Mouse (Mus musculus) kidney, postnatal 0 days (tissue): ENCODE measurements around the gene Dvl3. TPM values are rescaled to one million over a fixed set of nuclear protein-coding genes. Genes with fewer than 3 reads are reported as not detected.
A peak's percentile ranks its signal among the peaks of the same experiment; 100 is the strongest.

Experiments
- ATAC-seq: fragments of 200-750 bp; cut with Nextera tagmentation; replicated peaks from 2 replicates; pipeline ENCODE4 v1.8.0; 2017; ENCODE audit warnings: low read depth, moderate number of reproducible peaks, moderate TSS enrichment, moderate library complexity; ENCODE audit not compliant: low FRiP score
- DNase-seq: peaks from one replicate; pipeline ENCODE4 v3.0.0-alpha.2; 2016; ENCODE audit warnings: low spot score
- H3K27ac ChIP-seq: fragments of 300-500 bp; sonication (generic); 2 replicates; pipeline ENCODE4 v1.5.1; 2014; ENCODE audit warnings: mild to moderate bottlenecking
- H3K27me3 ChIP-seq: fragments of 300-500 bp; sonication (generic); 2 replicates; pipeline ENCODE4 v1.6.1; 2014; ENCODE audit warnings: low read length, mixed read lengths; ENCODE audit not compliant: insufficient read depth
- H3K36me3 ChIP-seq: fragments of 300-500 bp; sonication (generic); 2 replicates; pipeline ENCODE4 v1.6.1; 2014; ENCODE audit warnings: low read length, mixed read lengths; ENCODE audit not compliant: insufficient read depth
- H3K4me1 ChIP-seq: fragments of 300-500 bp; sonication (generic); replicated peaks from 2 replicates; pipeline ENCODE4 v1.6.1; 2014; ENCODE audit warnings: antibody characterized with exemption, low read length, mixed read lengths; ENCODE audit not compliant: insufficient read depth
- H3K4me2 ChIP-seq: fragments of 300-500 bp; sonication (generic); 2 replicates; pipeline ENCODE4 v1.6.1; 2014; ENCODE audit warnings: mild to moderate bottlenecking, low read length, moderate library complexity, mixed read lengths
- H3K4me3 ChIP-seq: fragments of 300-500 bp; sonication (generic); replicated peaks from 2 replicates; pipeline ENCODE4 v1.5.1; 2014; ENCODE audit warnings: low read depth, low read length
- H3K9ac ChIP-seq: fragments of 300-500 bp; sonication (generic); 2 replicates; pipeline ENCODE4 v1.6.1; 2014; ENCODE audit warnings: low read depth, low read length
- H3K9me3 ChIP-seq: fragments of 300-500 bp; sonication (generic); replicated peaks from 2 replicates; pipeline ENCODE4 v1.6.1; 2016; ENCODE audit warnings: low read length, inconsistent platforms, mixed read lengths
- CTCF ChIP-seq: IDR thresholded peaks from 2 replicates; pipeline ENCODE4 v1.5.1; 2016; ENCODE audit warnings: antibody characterized with exemption, low read depth, mild to moderate bottlenecking, moderate library complexity
- WGBS: fragments of 180-500 bp; shearing (Covaris S2); extraction: QIAGEN DNeasy Blood & Tissue Kit; methylation state at CpG from one replicate; pipeline ENCODE4 v1.1.7; 2014; 5-methylcytosine and 5-hydroxymethylcytosine counted together
- polyA plus RNA-seq: library from polyadenylated mRNA; unstranded; fragments of >200 nt; fragmentation: Nextera tagmentation; extraction: Ambion mirVana; gene quantifications from 2 replicates; pipeline ENCODE4 v1.2.1, GENCODE M21; 2015

Dvl3 gene
- polyA plus RNA-seq, 1 experiment from 2014 or later, result 15.7 TPM

- DNase-seq, result no peak
- no peak overlapping the region for H3K27ac ChIP-seq
- H3K4me1 ChIP-seq, result no peaks in the 10 kb centered on the region
- no peak for ATAC-seq
- WGBS, result 79% methylated on average over 2 of the region's 2 CpGs
- H3K9ac ChIP-seq, result no peak overlapping the region
- H3K9me3 ChIP-seq, result no peaks in the 10 kb centered on the region
- no peak overlapping the region for H3K4me3 ChIP-seq
- H3K4me2 ChIP-seq, result no peak overlapping the region
- no peaks in the 10 kb centered on the region for H3K36me3 ChIP-seq
- no peak for TF ChIP-seq CTCF
- no peaks in the 10 kb centered on the region for H3K27me3 ChIP-seq
Measured at GRCm38 (mm10) chr16:20493452-20493851, 23.3 kb upstream of the Dvl3 start.

GRCm38 (mm10) chr16:20496671-20497600, 19.8 kb upstream of the Dvl3 start:
- 13% methylated on average over 25 of the region's 25 CpGs for WGBS
- peak; percentile 82 for TF ChIP-seq CTCF
- Histone ChIP-seq H3K36me3 (peaks cover 9% of the 10 kb centered on the region), H3K9me3 (no peaks in the 10 kb centered on the region), H3K27ac (peak overlapping the region; percentile 58; the same call in 1 of the 2 replicates), H3K4me2 (peak overlapping the region; percentile 76), H3K9ac (peak overlapping the region; percentile 46), H3K4me1 (peaks cover 6% of the 10 kb centered on the region), H3K27me3 (no peaks in the 10 kb centered on the region), H3K4me3 (peak overlapping the region; percentile 32)
- ATAC-seq, result 0 out of 2 replicates have a peak, but pooled peaks have one; percentile 7
- peak; percentile 88 for DNase-seq

GRCm38 (mm10) chr16:20497980-20498676, 18.7 kb upstream of the Dvl3 start:
- 9% methylated on average over 16 of the region's 16 CpGs for WGBS
- Histone ChIP-seq H3K9me3 (no peaks in the 10 kb centered on the region), H3K4me1 (peaks cover 6% of the 10 kb centered on the region), H3K4me2 (peak overlapping the region; percentile 88), H3K4me3 (peak overlapping the region; percentile 94), H3K36me3 (peaks cover 21% of the 10 kb centered on the region), H3K9ac (peak overlapping the region; percentile 94; the same call in 1 of the 2 replicates), H3K27me3 (no peaks in the 10 kb centered on the region), H3K27ac (peak overlapping the region; percentile 83; the same call in 1 of the 2 replicates)
- no peak for TF ChIP-seq CTCF
- no peak for DNase-seq
- no peak for ATAC-seq

GRCm38 (mm10) chr16:20498677-20499475, 17.9 kb upstream of the Dvl3 start, which contains the start of gene Eif2b5:
Eif2b5 (plus strand) TSS chr16:20498817.
- H3K4me2 ChIP-seq, result peak within 1 kb of the TSS; percentile 88
- under 1% methylated on average over 49 of the region's 49 CpGs for WGBS
- H3K4me1 ChIP-seq, result peaks cover 6% of the 10 kb centered on the region
- no peaks in the 10 kb centered on the region for H3K9me3 ChIP-seq
- DNase-seq (peak; percentile 97), ATAC-seq (peak; percentile 94)
- TF ChIP-seq CTCF, result no peak; the same call in 1 of the 2 replicates
- H3K36me3 ChIP-seq, result peaks cover 28% of the 10 kb centered on the region
- H3K9ac ChIP-seq, result peak within 1 kb of the TSS; percentile 94
- H3K27ac ChIP-seq, result peak within 1 kb of the TSS; percentile 83
- H3K4me3 ChIP-seq, result peak within 1 kb of the TSS; percentile 94
- no peaks in the 10 kb centered on the region for H3K27me3 ChIP-seq

- no peak overlapping the region for H3K27ac ChIP-seq
- DNase-seq (no peak), ATAC-seq (no peak)
- TF ChIP-seq CTCF, result no peak
- no peaks in the 10 kb centered on the region for H3K9me3 ChIP-seq
- peaks cover 93% of the 10 kb centered on the region for H3K36me3 ChIP-seq
- no peak overlapping the region for H3K9ac ChIP-seq
- no peaks in the 10 kb centered on the region for H3K4me1 ChIP-seq
- 85% methylated on average over 8 of the region's 8 CpGs for WGBS
- no peak overlapping the region for H3K4me3 ChIP-seq
- H3K4me2 ChIP-seq, result no peak overlapping the region
- no peaks in the 10 kb centered on the region for H3K27me3 ChIP-seq
Measured at GRCm38 (mm10) chr16:20506000-20506399, 10.8 kb upstream of the Dvl3 start.
